Mouse (Mus musculus): Measurements from ENCODE around the gene Rfx2. TPM values are rescaled to one million over a fixed set of nuclear protein-coding genes. Genes with fewer than 3 reads are reported as not detected.

Gene Rfx2
- total RNA-seq, 1 experiment from 2014 or later, result 11.1 TPM

Other genes with a start within 250 kb of the Rfx2 start
- gene Safb2, start 246.4 kb downstream of the Rfx2 start, total RNA-seq (2017), result 329 and 358 TPM in 2 replicates
- 243 and 262 TPM in 2 replicates for gene Safb, start 246.2 kb downstream of the Rfx2 start, total RNA-seq (2017)
- gene 2410015M20Rik, start 221.2 kb downstream of the Rfx2 start, total RNA-seq (2017), result 33.3 and 62.5 TPM in 2 replicates
- 894 and 902 TPM in 2 replicates for gene Rpl36, start 217.6 kb downstream of the Rfx2 start, total RNA-seq (2017)
- gene Lonp1, start 204.1 kb downstream of the Rfx2 start, total RNA-seq (2017), result 32.6 and 32.9 TPM in 2 replicates
- gene Catsperd, start 202.9 kb downstream of the Rfx2 start, total RNA-seq (2017), result not detected in 2 replicates
- 64.5 and 65.3 TPM in 2 replicates for gene Ranbp3, start 157.7 kb downstream of the Rfx2 start, total RNA-seq (2017)
- gene Ndufa11, start 113.2 kb downstream of the Rfx2 start, total RNA-seq (2017), result 31.2 and 33.6 TPM in 2 replicates
- 10.7 and 10.8 TPM in 2 replicates for gene Vmac, start 113.0 kb downstream of the Rfx2 start, total RNA-seq (2017)
- gene Nrtn, start 73.5 kb downstream of the Rfx2 start, total RNA-seq (2017), result not detected in 2 replicates
- gene Dus3l, start 66.3 kb downstream of the Rfx2 start, total RNA-seq (2017), result 25.9 and 27.0 TPM in 2 replicates
- 0.25 and 0.58 TPM in 2 replicates for gene Prr22, start 60.8 kb downstream of the Rfx2 start, total RNA-seq (2017)
- not detected in 2 replicates for gene Acsbg2, start 43.4 kb upstream of the Rfx2 start, total RNA-seq (2017)
- not detected in 2 replicates for gene 1700061G19Rik, start 44.5 kb upstream of the Rfx2 start, total RNA-seq (2017)
- 13.0 and 13.8 TPM in 2 replicates for gene Mllt1, start 104.4 kb upstream of the Rfx2 start, total RNA-seq (2017)
- not detected in 2 replicates for gene Acer1, start 151.1 kb upstream of the Rfx2 start, total RNA-seq (2017)
- gene Clpp, start 159.3 kb upstream of the Rfx2 start, total RNA-seq (2017), result 23.0 and 28.9 TPM in 2 replicates
- 10.6 and 17.9 TPM in 2 replicates for gene Alkbh7, start 166.3 kb upstream of the Rfx2 start, total RNA-seq (2017)
- gene Pspn, start 169.0 kb upstream of the Rfx2 start, total RNA-seq (2017), result not detected in 2 replicates
- gene Gtf2f1, start 180.3 kb upstream of the Rfx2 start, total RNA-seq (2017), result 56.5 and 56.7 TPM in 2 replicates
- not detected in 2 replicates for gene Gm17949, start 180.5 kb upstream of the Rfx2 start, total RNA-seq (2017)
- 54.5 and 58.2 TPM in 2 replicates for gene Khsrp, start 200.5 kb upstream of the Rfx2 start, total RNA-seq (2017)
- gene Slc25a41, start 210.6 kb upstream of the Rfx2 start, total RNA-seq (2017), result not detected in 2 replicates
- gene Crb3, start 228.1 kb upstream of the Rfx2 start, total RNA-seq (2017), result 3.3 TPM in 2 replicates
- gene Slc25a23, start 228.8 kb upstream of the Rfx2 start, total RNA-seq (2017), result 3.4 and 3.6 TPM in 2 replicates
- 145 and 158 TPM in 2 replicates for gene Dennd1c, start 247.5 kb upstream of the Rfx2 start, total RNA-seq (2017)

Measured in neutrophil, adult 5-6 weeks (primary cell).